Mouse (Mus musculus) heart, embryonic 14.5 days (tissue): ENCODE results near the gene Fancg. TPM values are rescaled to one million over a fixed set of nuclear protein-coding genes. Genes with fewer than 3 reads are reported as not detected.

Source experiments
- ATAC-seq: fragments of 200-750 bp; cut with Nextera tagmentation; 2 replicates; pipeline ENCODE4 v1.8.0; 2017; ENCODE audit warnings: low read depth, moderate TSS enrichment; ENCODE audit not compliant: insufficient number of reproducible peaks, insufficient read depth, low FRiP score
- H3K27ac ChIP-seq, 2 experiments: fragments of 200-500 bp in 1 of 2; fragments of 300-500 bp in 1 of 2; sonication (generic) in 1 of 2; replicated peaks in 1 of 2; 2 replicates each; pipeline ENCODE4 v1.5.1; 2012 to 2014; ENCODE audit warnings: low read depth in 2 of 2, low read length in 2 of 2, control low read depth in 1 of 2, mild to moderate bottlenecking in 1 of 2, mixed read lengths in 1 of 2; ENCODE audit not compliant: control insufficient read depth in 1 of 2, insufficient read depth in 1 of 2
- H3K27me3 ChIP-seq: fragments of 300-500 bp; sonication (generic); 2 replicates; pipeline ENCODE4 v1.6.1; 2014; ENCODE audit warnings: mild to moderate bottlenecking, low read length, control low read depth; ENCODE audit not compliant: control insufficient read depth, insufficient read depth
- H3K36me3 ChIP-seq: fragments of 300-500 bp; sonication (generic); 2 replicates; pipeline ENCODE4 v1.6.1; 2014; ENCODE audit warnings: mild to moderate bottlenecking, control low read depth, low read length, mixed read lengths; ENCODE audit not compliant: control insufficient read depth, insufficient read depth
- H3K4me1 ChIP-seq, 2 experiments: fragments of 200-500 bp in 1 of 2; fragments of 300-500 bp in 1 of 2; sonication (generic) in 1 of 2; 2 replicates each; pipeline ENCODE4 v1.6.1; 2012 to 2014; ENCODE audit warnings: low read length in 2 of 2, control low read depth in 1 of 2, mixed read lengths in 1 of 2; ENCODE audit not compliant: control insufficient read depth in 2 of 2, insufficient read depth in 2 of 2
- H3K4me2 ChIP-seq: fragments of 300-500 bp; sonication (generic); 2 replicates; pipeline ENCODE4 v1.6.1; 2014; ENCODE audit warnings: mild to moderate bottlenecking, low read length
- H3K4me3 ChIP-seq, 2 experiments: fragments of 200-500 bp in 1 of 2; fragments of 300-500 bp in 1 of 2; sonication (generic) in 1 of 2; 2 replicates each; pipeline ENCODE4 v1.5.1; 2012 to 2014; ENCODE audit warnings: low read length in 2 of 2, mild to moderate bottlenecking in 2 of 2, control low read depth in 1 of 2, low read depth in 1 of 2, moderate library complexity in 1 of 2; ENCODE audit not compliant: control insufficient read depth in 1 of 2, insufficient read depth in 1 of 2
- H3K9ac ChIP-seq: fragments of 300-500 bp; sonication (generic); 2 replicates; pipeline ENCODE4 v1.6.1; 2014; ENCODE audit warnings: mild to moderate bottlenecking, low read length
- H3K9me3 ChIP-seq: fragments of 300-500 bp; sonication (generic); 2 replicates; pipeline ENCODE4 v1.6.1; 2016; ENCODE audit warnings: low read length, control low read depth; ENCODE audit not compliant: control insufficient read depth
- WGBS: fragments of 180-500 bp; shearing (Covaris S2); extraction: QIAGEN DNeasy Blood & Tissue Kit; methylation state at CpG from one replicate; pipeline ENCODE4 v1.1.7; 2014; 5-methylcytosine and 5-hydroxymethylcytosine counted together
- polyA plus RNA-seq: library from polyadenylated mRNA; unstranded; fragments of >200 nt; fragmentation: Nextera tagmentation; extraction: Ambion mirVana; gene quantifications from 2 replicates; pipeline ENCODE4 v1.2.1, GENCODE M21; 2014

Gene Fancg
- polyA plus RNA-seq, 1 experiment from 2014 or later = 11.7 TPM

GRCm38 (mm10) chr4:42961592-42961991 lies 48.7 kb downstream of the Fancg start:
- no peaks in the 10 kb centered on the region for H3K9me3 ChIP-seq
- no peak for ATAC-seq

GRCm38 (mm10) chr4:42959382-42959781 lies 50.9 kb downstream of the Fancg start:
- Histone ChIP-seq H3K9ac (0 out of 2 replicates have a peak overlapping the region, but pooled peaks have one; percentile 12), H3K36me3 (peaks cover 33% of the 10 kb centered on the region), H3K9me3 (no peaks in the 10 kb centered on the region), H3K27me3 (no peaks in the 10 kb centered on the region), H3K4me1 (peaks cover 20 to 27% of the 10 kb centered on the region in 2 experiments), H3K27ac (peak overlapping the region; percentile 76 to 77), H3K4me3 (no peak overlapping the region), H3K4me2 (no peak overlapping the region)
- WGBS = 50% methylated on average over 4 of the region's 4 CpGs
- ATAC-seq = 0 out of 2 replicates have a peak, but pooled peaks have one; percentile 27

More at GRCm38 (mm10) chr4:42961592-42961991, 48.7 kb downstream of the Fancg start:
- Histone ChIP-seq H3K4me2 (no peak overlapping the region), H3K36me3 (peaks cover 17% of the 10 kb centered on the region), H3K9ac (no peak overlapping the region), H3K4me3 (no peak overlapping the region), H3K27ac (no peak overlapping the region), H3K27me3 (no peaks in the 10 kb centered on the region), H3K4me1 (peaks cover 15 to 30% of the 10 kb centered on the region in 2 experiments)
- WGBS = 28% methylated on average over 4 of the region's 4 CpGs

- H3K27ac ChIP-seq = peak overlapping the region; percentile 76 to 77
- H3K4me3 ChIP-seq = no peak overlapping the region
- no peaks in the 10 kb centered on the region for H3K9me3 ChIP-seq
- H3K36me3 ChIP-seq = peaks cover 33% of the 10 kb centered on the region
- H3K4me1 ChIP-seq = peaks cover 20 to 31% of the 10 kb centered on the region in 2 experiments
- 26% methylated on average over 8 of the region's 8 CpGs for WGBS
- 0 out of 2 replicates have a peak overlapping the region, but pooled peaks have one; percentile 12 for H3K9ac ChIP-seq
- peak; percentile 58 for ATAC-seq
- no peak overlapping the region for H3K4me2 ChIP-seq
- H3K27me3 ChIP-seq = no peaks in the 10 kb centered on the region
Observed at GRCm38 (mm10) chr4:42958942-42959341, 51.4 kb downstream of the Fancg start.

GRCm38 (mm10) chr4:42957979-42958378 lies 52.3 kb downstream of the Fancg start:
- WGBS = 57% methylated on average over 8 of the region's 8 CpGs
- peaks cover 33% of the 10 kb centered on the region for H3K36me3 ChIP-seq
- peak overlapping the region in 1 of 2 experiments; percentile 76; a peak in 3 of 4 replicates for H3K27ac ChIP-seq
- H3K4me3 ChIP-seq = no peak overlapping the region
- no peaks in the 10 kb centered on the region for H3K27me3 ChIP-seq
- no peaks in the 10 kb centered on the region for H3K9me3 ChIP-seq
- ATAC-seq = no peak
- H3K4me1 ChIP-seq = peaks cover 26 to 35% of the 10 kb centered on the region in 2 experiments
- no peak overlapping the region for H3K4me2 ChIP-seq
- H3K9ac ChIP-seq = peak overlapping the region; percentile 39; the same call in 1 of the 2 replicates

GRCm38 (mm10) chr4:42957306-42957705 lies 53.0 kb downstream of the Fancg start:
- ATAC-seq = no peak
- peaks cover 33 to 42% of the 10 kb centered on the region in 2 experiments for H3K4me1 ChIP-seq
- peak overlapping the region in 1 of 2 experiments; percentile 76; a peak in 2 of 4 replicates for H3K27ac ChIP-seq
- no peaks in the 10 kb centered on the region for H3K9me3 ChIP-seq
- no peak overlapping the region for H3K4me3 ChIP-seq
- 80% methylated on average over 11 of the region's 11 CpGs for WGBS
- no peaks in the 10 kb centered on the region for H3K27me3 ChIP-seq
- H3K36me3 ChIP-seq = peaks cover 33% of the 10 kb centered on the region
- H3K4me2 ChIP-seq = no peak overlapping the region
- 0 out of 2 replicates have a peak overlapping the region, but pooled peaks have one; percentile 2 for H3K9ac ChIP-seq

- ATAC-seq = no peak
- peaks cover 33% of the 10 kb centered on the region for H3K36me3 ChIP-seq
- 91% methylated on average over 17 of the region's 17 CpGs for WGBS
- no peaks in the 10 kb centered on the region for H3K27me3 ChIP-seq
- H3K9ac ChIP-seq = no peak overlapping the region
- H3K4me2 ChIP-seq = no peak overlapping the region
- no peak overlapping the region for H3K27ac ChIP-seq
- peaks cover 40 to 49% of the 10 kb centered on the region in 2 experiments for H3K4me1 ChIP-seq
- no peaks in the 10 kb centered on the region for H3K9me3 ChIP-seq
- H3K4me3 ChIP-seq = no peak overlapping the region
Observed at GRCm38 (mm10) chr4:42956581-42956980, 53.7 kb downstream of the Fancg start.

- Histone ChIP-seq H3K27ac (0 out of 4 replicates have a peak overlapping the region, but pooled peaks of 1 of the 2 experiments have one; percentile 96), H3K36me3 (peaks cover 33% of the 10 kb centered on the region), H3K4me1 (peaks cover 50 to 62% of the 10 kb centered on the region in 2 experiments), H3K9ac (peak overlapping the region; percentile 97; the same call in 1 of the 2 replicates), H3K4me2 (no peak overlapping the region), H3K9me3 (no peaks in the 10 kb centered on the region), H3K4me3 (no peak overlapping the region), H3K27me3 (no peaks in the 10 kb centered on the region)
- 87% methylated on average over 3 of the region's 3 CpGs for WGBS
- no peak for ATAC-seq
Observed at GRCm38 (mm10) chr4:42955200-42955599, 55.1 kb downstream of the Fancg start.
